Mouse (Mus musculus): ENCODE measurements around the gene Dnaja3. TPM values are rescaled to one million over a fixed set of nuclear protein-coding genes. Genes with fewer than 3 reads are reported as not detected.

Dnaja3 gene
- total RNA-seq, 2 experiments from 2014 or later, result 61.2 to 65.4 TPM

DNA sequence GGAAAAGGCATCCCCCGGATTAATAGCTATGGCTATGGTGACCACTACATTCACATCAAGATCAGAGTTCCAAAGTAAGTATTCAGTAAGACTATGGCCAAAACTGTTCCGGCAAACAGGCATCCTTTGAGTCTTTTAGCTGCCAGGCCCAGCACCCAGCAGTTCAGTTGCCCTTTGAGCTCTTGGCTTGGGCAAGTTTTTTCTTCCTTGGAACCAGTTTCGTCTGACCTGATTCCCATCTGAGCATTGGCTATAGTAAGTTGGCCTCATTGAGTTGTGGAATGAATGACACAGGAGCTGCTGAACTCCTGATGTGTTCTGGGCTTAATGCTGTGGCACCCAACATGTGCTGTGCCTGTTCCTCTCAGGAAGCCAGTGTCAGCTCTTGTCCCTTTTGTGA is 61.4 kb downstream of the Dnaja3 start:
- DNase-seq (ENCODE audit: low spot score in 2 of 2), result no peak
- Histone ChIP-seq H3K4me3 (no peak overlapping the region), H3K27ac (no peak overlapping the region)
- TF ChIP-seq CTCF (conservative IDR thresholded peaks at IDR 0.05), result no peak

DNA sequence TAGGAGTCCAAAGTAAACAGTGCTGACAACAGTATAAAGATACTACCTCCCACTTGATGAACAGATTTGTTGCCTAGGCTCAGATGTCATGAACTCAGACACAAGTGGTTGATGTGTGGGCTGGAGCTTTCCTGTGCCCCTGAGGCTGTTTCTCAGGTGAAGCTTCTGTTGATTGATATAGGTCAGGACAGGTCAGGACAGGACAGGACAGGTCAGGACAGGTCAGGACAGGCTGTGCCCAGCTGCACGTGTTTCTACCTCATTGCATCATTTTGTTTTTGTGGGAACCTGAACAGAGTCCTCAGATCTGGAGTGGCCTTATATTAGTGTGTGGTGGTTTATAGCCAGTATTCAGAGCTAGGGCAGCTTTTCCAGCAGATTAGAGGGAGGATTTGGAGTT is 62.9 kb downstream of the Dnaja3 start:
- no peak for TF ChIP-seq CTCF (conservative IDR thresholded peaks at IDR 0.05)
- H3K4me3 ChIP-seq, result no peak overlapping the region
- no peak for DNase-seq (ENCODE audit: low spot score in 2 of 2)
- no peak overlapping the region for H3K27ac ChIP-seq

DNA sequence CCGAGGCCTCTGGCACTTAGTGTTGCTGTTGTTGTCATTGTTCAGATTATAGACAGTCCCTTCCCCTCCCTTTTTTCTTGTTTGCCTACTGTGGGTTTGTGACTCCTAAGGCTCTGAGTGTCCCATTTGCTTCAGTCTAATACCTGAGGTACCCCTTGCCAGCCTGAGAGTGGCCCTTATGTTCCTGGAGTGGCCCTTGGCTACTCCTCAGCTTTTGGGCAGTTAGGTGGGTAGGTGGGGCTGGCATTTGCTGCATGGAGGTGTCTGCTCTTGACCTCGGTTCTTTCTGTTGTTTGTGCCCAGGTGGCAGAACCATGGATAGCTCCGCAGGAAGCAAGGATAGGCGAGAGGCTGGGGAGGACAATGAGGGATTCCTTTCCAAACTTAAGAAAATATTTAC is 65.8 kb downstream of the Dnaja3 start:
- no peak for DNase-seq (ENCODE audit: low spot score in 2 of 2)
- Histone ChIP-seq H3K27ac (no peak overlapping the region), H3K4me3 (no peak overlapping the region)
- TF ChIP-seq CTCF (conservative IDR thresholded peaks at IDR 0.05), result no peak

DNA sequence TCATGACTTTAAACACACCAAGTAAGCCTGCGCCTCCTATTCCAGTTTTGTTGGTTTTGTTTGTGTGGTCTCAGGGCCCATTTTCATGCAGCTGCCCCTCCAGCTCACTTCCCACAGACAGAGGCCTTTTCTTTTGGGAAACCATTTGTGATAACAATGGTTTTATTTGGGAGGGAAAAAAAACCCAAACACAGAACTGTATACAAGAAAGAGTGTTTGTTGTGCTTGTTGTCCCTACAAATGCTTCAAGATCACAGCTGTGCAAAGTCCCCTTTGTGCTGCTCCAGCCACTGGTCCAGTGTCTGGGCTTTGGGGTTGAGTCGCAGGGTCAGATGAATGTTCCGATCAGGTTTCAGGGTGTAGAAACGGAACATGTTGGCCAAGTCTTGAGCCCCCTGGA is 71.4 kb downstream of the Dnaja3 start:
- no peak for DNase-seq (ENCODE audit: low spot score in 2 of 2)
- TF ChIP-seq CTCF (conservative IDR thresholded peaks at IDR 0.05), result no peak
- peak overlapping the region; percentile 72 for H3K27ac ChIP-seq
- no peak overlapping the region for H3K4me3 ChIP-seq

DNA sequence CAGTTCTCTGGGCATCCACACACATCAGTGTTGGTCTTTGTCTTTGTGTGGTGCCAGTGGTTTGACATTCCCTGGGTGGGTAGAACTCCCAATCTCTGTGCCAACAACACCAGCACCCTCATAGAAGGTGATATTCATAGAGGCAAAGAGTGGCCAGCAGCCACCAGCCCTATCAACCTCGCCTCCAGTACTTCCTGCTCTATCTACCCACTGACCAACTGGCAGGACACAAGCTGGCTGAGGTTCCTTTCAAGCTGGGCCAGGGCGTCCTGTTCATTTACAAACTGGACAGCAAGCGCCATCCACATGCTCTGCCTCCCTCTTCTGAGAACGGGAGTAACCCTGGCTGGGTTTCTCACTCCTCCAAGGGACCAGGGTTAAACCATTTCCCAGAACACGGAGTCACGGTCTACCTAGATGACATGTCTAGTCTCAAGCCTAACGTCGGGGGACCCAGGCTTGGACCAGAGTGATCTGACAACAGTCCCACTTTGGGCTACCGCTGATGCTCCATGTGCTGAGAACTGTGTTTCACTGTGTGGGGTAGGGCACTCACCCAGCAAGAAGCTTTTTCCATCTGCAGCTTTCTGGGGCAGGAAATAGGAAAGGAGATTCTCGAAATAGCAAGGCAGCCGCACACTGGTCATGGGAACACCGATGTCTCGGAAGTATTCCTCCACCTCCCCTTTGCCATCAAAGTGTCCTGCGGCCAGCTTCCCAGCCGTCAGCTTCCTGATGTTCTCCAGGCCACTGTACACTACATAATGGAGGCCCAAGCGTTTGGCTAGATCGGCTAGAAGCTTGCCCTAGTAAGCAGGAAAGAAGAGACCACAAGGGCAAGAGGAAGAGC is 74.3 kb downstream of the Dnaja3 start:
- H3K27ac ChIP-seq, result peak overlapping the region; percentile 61
- DNase-seq (ENCODE audit: low spot score in 2 of 2), result no peak
- no peak for TF ChIP-seq CTCF (conservative IDR thresholded peaks at IDR 0.05)
- H3K4me3 ChIP-seq, result no peak overlapping the region

DNA sequence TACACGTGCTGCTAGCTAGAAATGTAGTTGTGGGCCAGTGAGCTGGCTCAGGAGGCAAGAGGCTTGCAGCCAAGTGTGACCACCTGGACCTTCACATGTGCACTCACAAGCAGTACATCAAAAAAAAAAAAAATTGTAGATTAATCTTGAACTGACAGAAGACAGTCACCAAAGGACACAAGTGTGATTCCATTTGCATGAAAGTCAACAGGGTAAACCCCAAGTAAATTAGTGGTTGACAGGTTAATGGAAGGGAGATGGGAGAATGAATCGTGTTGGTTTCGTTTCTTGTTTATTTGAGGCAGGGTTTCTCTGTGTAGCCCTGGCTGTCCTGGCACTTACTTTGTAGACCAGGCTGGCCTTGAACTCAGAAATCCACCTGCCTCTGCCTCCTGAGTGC is 78.1 kb downstream of the Dnaja3 start:
- no peak for DNase-seq (ENCODE audit: low spot score in 2 of 2)
- no peak for TF ChIP-seq CTCF (conservative IDR thresholded peaks at IDR 0.05)
- Histone ChIP-seq H3K4me3 (peak overlapping the region; percentile 70), H3K27ac (no peak overlapping the region)

DNA sequence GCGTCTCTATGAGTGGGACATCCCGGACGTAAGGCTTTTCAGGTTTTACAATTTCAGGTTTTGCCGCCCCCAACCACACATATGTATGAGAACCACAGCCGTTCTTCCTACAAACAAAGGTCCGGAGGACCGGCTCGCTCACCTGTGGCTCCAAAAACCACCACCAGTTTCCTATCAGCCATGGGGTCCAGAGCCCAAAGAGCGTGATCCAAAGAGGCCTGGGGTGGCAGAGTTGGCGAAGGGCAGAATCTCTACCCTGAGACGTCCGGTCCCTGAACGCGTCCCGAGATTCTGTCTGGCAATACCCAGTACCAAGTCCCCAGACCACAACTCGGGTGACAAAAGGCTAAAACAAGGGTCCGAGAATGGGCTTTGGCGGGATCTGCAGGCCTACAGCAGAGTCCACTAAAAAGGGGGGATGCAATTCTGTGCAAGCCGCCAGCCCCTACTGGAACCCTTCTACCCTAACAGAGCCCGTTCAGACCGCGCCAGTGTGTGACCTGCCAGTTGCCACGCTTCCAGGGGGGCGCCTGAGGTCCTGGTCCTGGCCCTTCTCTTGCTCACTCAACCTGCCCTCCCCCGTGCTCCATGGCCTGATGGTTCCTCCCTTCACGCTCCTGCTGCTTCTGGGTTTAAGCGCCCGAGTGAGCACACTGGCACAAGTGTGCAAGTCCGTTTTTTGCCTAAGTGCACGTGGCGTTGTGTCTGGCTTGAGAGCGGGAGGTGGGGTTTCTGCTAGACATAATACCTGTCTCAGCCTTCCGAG is 79.1 kb downstream of the Dnaja3 start, which contains the start of gene Nmral1:
Nmral1 (minus strand) TSS at position 604 of the 766 bp plus-strand sequence.
- peak; percentile 52 to 54 for DNase-seq (ENCODE audit: low spot score in 2 of 2)
- peak within 1 kb of the TSS; percentile 70 for H3K4me3 ChIP-seq

DNA sequence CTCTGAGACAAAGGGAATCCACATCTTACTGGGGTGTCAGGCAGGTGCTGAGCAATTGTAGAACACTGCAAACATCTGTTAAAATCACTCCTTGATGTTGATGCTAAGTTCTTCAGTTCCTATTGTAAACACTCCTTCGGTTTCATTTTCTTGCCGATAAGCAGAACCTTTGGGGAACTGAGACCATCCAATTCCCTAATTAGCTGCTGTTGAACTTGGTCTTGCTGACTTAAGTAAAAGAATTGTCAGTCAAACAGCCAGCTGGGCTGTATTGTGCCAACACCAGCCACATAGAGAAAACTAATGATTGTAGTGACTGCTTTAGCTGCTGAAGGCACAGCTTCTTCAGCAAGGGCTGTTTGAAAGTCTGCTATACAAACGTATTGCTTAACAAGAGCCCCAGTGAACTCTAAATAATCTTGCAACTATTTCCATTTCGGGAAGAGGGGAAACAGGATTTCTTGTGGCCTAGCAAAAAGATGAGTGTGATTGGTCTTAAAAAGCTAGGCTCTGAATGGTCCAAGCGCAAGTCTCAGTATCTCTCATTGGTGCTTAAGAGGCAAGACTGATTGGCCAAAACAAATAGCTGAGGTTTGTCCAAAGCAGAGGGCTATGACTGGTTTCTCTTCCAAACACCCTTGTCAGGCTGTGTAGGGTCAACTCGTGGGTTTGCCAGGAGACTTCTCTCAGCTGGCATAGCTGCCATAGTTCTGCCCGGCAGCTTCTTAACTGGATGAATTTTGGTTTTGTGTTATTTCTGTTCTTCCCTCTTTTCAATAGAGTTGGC is 82.5 kb downstream of the Dnaja3 start:
- no peak for DNase-seq (ENCODE audit: low spot score in 2 of 2)
- Histone ChIP-seq H3K27ac (peak overlapping the region; percentile 43), H3K4me3 (no peak overlapping the region)
- TF ChIP-seq CTCF (conservative IDR thresholded peaks at IDR 0.05), result no peak

More for the DNA sequence above, 79.1 kb downstream of the Dnaja3 start, which contains the start of gene Nmral1:
- no peak for TF ChIP-seq CTCF (conservative IDR thresholded peaks at IDR 0.05)
- H3K27ac ChIP-seq, result peak within 1 kb of the TSS; percentile 92

DNA sequence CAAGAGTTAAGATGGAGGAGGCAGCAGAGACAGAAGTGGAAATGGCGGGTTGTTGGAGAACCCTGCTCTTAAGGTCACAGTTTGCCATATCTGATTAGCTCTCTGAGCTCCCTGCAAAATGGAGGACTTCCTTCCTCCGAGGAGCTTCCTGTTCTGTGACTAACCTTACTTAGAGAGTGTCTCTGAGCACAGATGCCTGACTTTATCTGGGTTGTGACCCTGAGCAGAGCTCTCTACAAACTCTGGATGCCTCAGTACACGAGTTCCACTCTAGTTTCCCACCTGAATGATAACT is 83.1 kb downstream of the Dnaja3 start:
- no peak overlapping the region for H3K4me3 ChIP-seq
- H3K27ac ChIP-seq, result peak overlapping the region; percentile 43
- no peak for TF ChIP-seq CTCF (conservative IDR thresholded peaks at IDR 0.05)
- no peak for DNase-seq (ENCODE audit: low spot score in 2 of 2)

GRCm38 (mm10) chr16:4725266-4725665 is 85.5 kb downstream of the Dnaja3 start:
- no peak for TF ChIP-seq CTCF (conservative IDR thresholded peaks at IDR 0.05)
- Histone ChIP-seq H3K27ac (no peak overlapping the region), H3K4me3 (no peak overlapping the region)
- DNase-seq (ENCODE audit: low spot score in 2 of 2), result no peak

DNA sequence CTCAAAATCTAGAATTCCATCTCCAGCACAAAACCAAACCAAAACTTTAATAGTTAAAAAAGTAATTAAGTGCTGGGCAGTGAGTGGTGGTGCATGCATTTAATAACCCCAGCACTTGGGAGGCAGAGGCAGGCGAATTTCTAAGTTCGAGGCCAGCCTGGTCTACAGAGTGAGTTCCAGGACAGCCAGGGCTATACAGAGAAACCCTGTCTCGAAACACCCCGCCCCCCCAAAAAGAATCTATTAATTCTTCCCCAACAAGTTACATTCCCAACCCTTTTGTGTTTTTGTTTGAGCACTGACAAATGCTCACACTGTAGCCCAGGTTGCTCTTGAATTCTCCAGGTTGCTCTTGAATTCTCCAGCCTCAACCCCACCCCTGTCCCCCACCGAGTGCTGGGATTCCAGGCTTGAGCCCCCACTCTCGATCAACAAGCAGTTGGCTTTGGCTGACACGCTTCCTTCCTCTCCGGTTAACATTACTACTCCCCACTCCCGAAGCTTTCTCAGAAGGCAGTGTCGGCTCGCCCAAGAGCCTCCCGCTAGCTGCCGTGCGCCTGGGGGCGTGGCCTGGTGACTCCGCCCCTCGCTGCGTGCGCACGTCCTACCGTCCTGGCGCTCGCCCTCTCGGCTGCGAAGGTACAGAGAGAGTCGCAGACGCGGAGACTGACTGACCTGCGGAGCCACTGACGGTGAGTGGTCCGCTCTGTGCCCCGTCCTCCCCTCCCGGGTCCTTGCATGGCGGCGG is 86.2 kb downstream of the Dnaja3 start, which contains the start of gene Hmox2:
Hmox2 (plus strand) TSS at position 582 of the 748 bp plus-strand sequence.
- peak within 1 kb of the TSS; percentile 89 for H3K4me3 ChIP-seq
- DNase-seq (ENCODE audit: low spot score in 2 of 2), result peak; percentile 92 to 94
- no peak for TF ChIP-seq CTCF (conservative IDR thresholded peaks at IDR 0.05)
- peak within 1 kb of the TSS; percentile 96 for H3K27ac ChIP-seq

DNA sequence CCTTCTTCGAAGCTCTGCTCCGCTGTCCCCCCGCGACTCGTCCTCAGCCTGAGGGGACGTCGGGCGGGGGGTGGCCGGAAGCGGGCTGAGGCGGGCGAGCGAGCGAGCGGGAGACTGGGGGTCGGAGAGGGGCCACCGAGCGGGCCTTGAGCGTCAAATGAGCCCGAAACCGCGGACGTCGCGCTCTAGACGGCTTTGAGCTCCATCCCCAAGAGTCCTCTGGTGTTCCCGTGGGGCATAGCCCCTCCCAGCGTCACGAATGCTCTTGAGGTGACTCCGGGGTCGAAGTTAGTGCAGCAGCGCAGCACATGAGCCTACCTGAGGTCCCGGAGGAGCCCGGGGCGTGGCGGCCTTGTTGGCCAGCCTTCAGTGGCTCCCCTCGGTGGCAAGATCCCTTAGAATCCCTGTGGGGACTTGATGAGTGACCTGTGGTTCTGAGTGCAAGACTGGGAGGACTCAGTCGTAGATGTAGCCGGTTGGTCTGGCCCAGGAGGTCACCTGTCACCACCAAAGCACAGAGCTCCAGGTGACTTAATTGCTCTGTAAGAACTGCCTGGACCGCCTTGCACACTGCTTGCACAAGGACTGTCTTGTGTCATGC is 86.8 kb downstream of the Dnaja3 start:
- TF ChIP-seq CTCF (conservative IDR thresholded peaks at IDR 0.05), result no peak
- DNase-seq (ENCODE audit: low spot score in 2 of 2), result no peak
- Histone ChIP-seq H3K4me3 (peak overlapping the region; percentile 89), H3K27ac (peak overlapping the region; percentile 96)

Measured in layer of hippocampus, adult 2 months (tissue).